Mouse (Mus musculus): ENCODE results near the gene Zpr1.

The Zpr1 gene

DNA sequence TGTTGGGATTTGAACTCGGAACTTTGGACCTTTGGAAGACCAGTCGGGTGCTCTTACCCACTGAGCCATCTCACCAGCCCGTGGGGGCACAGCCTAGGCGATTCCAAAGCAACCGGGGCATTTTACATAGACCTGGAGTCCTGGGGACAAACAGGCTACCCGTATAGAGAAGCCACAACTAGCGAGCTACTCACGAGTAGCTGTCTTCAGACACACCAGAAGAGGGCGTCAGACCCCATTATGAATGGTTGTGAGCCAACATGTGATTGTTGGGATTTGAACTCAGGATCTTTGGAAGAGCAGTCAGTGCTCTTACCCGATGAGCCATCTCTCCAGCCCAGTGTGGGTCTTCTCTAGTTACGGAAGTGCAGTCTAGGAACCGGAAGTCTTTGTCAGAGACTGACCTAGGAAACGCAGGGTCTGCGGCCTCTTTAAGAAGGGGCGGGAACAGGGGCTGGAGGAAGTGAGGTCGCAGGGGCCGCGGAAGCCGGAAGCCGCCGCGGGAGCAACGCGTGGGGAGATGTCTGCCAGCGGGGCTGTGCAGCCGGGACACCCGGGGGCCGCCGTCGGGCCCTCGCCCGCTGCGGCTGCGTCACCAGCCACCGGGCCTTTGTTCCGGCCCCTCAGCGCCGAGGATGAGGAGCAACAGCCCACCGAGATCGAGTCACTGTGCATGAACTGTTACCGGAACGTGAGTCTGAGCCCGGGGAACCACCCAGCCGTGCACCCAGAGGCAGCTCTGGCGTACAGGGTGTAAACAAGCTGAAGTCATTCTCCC, at the start of gene Zpr1:
Zpr1 (plus strand) TSS at position 388 of the 778 bp plus-strand sequence.
- WGBS, result 5% methylated on average over 45 of the region's 45 CpGs

DNA sequence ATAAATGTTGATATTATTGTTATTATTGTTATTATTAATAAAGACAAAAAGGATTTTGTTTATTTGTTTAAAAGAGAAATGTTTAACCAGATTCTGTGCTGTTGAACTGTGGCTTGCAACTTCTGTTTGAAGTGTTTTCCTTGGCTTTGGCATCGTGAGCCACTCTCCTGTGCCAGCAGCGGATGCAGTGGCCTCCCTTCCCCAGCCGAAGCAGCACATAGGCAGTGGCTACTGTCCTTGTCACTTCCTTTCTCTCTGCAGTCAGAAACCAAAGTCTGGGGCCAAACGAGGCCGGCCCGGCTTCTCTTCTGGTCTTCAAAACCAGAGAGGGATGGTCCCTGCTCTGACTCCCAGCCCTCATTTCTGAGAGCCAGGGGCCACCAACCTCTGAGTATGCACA, 49.8 kb upstream of the Zpr1 start:
- whole genome bisulfite sequencing, result 70% methylated on average over 6 of the region's 6 CpGs

DNA sequence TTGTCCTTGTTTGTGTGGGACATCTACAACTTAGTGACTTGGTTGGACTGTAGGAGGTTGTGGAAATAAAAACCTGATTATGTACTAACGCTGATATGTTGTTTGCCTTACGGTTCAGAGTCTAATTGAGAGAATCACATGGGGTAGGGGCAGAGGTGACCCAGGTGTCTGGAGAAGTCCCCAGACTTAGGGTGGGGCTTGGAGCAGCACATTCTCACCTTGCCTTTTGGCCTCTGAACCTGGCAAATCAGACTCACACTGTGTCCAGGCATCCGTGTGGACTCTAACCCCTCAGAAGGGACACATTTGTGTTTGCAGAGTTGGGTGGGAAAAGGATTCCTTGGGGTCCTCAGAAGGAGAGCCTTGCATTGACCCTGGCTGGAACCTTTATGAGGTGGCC, 48.8 kb upstream of the Zpr1 start:
- 86% methylated on average over 3 of the region's 3 CpGs for WGBS

DNA sequence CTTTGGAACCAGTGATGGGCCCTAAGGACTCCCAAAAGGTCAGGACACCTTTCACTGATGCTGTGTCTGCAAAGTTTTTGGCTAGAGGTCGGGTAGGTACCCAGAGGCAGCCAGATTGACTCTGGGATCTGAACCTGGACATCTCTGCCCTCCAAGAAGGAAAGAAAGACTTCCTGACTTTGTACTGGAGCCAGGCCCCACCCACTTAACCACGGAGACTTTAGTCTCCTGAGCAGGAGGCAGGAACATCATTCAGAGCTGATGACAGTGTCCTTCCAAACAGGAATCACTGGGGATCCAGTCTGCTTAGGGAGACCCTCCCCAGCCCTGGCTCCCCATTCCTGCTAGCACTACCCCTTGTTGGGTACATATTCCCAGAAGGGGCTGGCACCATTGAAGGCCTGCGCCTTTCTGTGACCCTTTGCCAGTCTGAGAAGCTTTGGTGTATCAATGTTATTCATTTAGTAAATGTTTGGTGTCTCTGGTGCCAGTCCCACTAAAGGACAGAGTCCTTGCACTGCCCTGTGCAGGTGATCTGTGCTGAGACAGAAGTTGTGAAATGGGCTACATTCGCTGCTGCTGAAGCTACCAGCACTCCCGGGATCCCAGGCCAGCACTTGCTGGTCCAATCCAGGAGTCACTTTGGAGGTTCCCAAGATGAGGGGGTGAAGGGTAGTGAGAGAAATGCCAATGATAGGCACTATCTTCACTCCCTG, 47.8 kb upstream of the Zpr1 start:
- WGBS, result 68% methylated on average over 5 of the region's 5 CpGs

DNA sequence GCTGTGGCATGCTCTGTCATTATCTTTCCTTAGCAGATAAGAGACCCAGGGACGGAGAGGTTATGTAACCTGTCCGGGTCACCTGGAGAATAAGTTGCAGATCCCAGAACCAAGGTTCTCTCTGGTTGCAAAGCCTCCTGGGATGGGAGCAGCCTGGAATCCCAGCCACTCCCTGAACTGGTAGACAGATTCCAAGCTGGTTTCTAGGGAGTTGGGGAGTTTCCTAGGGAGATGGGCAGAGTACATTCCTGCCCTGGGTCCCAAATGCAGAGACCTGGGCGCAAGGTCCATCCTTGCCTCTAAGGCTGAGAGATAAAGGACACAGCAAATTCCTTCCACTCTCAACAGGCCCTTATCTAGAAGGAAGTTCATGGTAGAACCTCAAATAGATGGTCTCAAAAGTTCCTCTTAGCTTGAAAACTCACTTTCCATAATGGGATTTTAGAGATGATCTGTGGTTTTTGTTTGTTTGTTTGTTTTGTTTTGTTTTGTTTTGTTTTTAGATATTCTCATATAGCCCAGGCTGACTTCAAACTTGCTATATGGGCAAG, 45.7 kb upstream of the Zpr1 start:
- WGBS, result 92% methylated on average over 3 of the region's 3 CpGs

- 77% methylated on average over 9 of the region's 9 CpGs for WGBS
Observed at GRCm38 (mm10) chr9:46228491-46228890, 44.4 kb upstream of the Zpr1 start, which contains the start of gene Apoa1. Gene Apoa1 (plus strand): TSS chr9:46228580.

DNA sequence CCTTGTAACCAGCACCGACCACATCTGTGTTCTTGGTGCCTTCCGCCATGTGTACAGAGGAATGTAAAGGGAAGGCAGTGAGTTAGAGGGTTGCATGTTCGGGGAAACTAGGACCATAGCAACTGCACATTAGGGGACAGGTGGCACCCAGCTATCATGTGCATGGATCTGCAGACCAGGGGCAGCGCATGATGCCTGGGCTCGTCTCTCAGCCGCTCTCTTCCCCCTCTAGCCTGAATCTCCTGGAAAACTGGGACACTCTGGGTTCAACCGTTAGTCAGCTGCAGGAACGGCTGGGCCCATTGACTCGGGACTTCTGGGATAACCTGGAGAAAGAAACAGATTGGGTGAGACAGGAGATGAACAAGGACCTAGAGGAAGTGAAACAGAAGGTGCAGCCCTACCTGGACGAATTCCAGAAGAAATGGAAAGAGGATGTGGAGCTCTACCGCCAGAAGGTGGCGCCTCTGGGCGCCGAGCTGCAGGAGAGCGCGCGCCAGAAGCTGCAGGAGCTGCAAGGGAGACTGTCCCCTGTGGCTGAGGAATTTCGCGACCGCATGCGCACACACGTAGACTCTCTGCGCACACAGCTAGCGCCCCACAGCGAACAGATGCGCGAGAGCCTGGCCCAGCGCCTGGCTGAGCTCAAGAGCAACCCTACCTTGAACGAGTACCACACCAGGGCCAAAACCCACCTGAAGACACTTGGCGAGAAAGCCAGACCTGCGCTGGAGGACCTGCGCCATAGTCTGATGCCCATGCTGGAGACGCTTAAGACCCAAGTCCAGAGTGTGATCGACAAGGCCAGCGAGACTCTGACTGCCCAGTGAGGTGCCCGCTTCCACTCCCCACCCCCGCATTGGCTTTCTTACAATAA, 43.1 kb upstream of the Zpr1 start:
- 14% methylated on average over 37 of the region's 37 CpGs for WGBS

- 30% methylated on average over 13 of the region's 13 CpGs for WGBS
Observed at GRCm38 (mm10) chr9:46230450-46230975, 42.4 kb upstream of the Zpr1 start.

- WGBS, result 91% methylated on average over 6 of the region's 6 CpGs
Observed at GRCm38 (mm10) chr9:46235196-46235595, 37.7 kb upstream of the Zpr1 start.

GRCm38 (mm10) chr9:46235596-46235648, 37.4 kb upstream of the Zpr1 start, which contains the start of gene Apoc3:
Gene Apoc3 (minus strand): TSS chr9:46235636.

DNA sequence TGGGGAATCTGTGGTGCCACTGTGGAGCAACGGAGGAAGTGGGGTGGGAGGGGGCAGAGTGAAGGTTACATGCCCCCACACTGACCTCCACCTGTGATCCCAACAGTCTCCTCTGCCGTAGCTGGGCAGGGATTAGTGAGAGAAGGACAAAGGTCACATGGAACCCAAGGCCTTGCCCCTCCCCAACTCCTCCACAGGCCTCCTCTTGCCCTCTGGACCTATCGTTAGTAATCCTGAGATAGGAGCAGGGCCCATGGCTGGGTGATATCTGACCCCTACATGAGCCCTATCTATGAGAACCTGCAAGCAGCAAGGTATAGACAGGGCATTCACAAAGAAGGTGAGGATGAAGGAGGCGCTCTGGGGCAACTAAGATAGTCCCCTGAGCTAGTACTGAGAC, 37.2 kb upstream of the Zpr1 start:
- 86% methylated on average over 4 of the region's 4 CpGs for WGBS

GRCm38 (mm10) chr9:46238850-46239249, 34.0 kb upstream of the Zpr1 start:
- 93% methylated on average over 7 of the region's 7 CpGs for WGBS

DNA sequence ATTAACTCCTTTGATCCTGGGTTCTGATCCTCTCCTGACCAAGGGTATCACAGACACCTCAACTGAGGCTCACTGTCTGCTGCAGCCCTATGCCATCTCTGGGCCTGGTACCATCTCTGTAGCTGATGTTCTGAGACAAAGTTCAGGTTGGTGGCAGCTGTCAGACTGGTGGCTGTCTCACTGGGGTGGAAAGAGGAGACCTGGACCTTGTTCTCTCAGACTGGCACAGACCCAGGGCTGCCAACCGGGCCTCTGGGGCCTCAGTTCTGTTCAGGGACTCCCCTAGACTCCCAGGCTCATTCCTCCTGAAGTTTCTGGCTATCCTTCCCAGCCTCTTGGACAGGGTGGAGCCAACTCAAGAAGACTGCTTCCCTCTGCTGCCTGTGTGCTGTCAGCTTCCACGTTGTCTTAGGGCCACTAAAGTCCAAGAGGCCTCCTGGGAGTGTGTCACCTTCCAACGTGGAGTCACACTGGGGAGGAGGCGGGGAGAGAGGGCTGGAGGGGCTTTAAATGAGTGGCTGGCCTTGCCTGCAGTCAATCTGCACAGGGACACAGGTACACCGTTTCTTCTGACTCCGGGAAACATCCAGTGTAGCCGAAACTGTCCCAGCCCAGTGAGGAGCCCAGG, 32.2 kb upstream of the Zpr1 start, which contains the start of gene Apoa4:
Apoa4 (plus strand) TSS at position 171 of the 628 bp plus-strand sequence.
- 88% methylated on average over 7 of the region's 7 CpGs for WGBS

GRCm38 (mm10) chr9:46241818-46242217, 31.0 kb upstream of the Zpr1 start:
- WGBS, result 78% methylated on average over 2 of the region's 2 CpGs

GRCm38 (mm10) chr9:46243122-46243521, 29.7 kb upstream of the Zpr1 start:
- 67% methylated on average over 4 of the region's 4 CpGs for WGBS

GRCm38 (mm10) chr9:46243584-46243983, 29.3 kb upstream of the Zpr1 start:
- WGBS, result 56% methylated on average over 8 of the region's 8 CpGs

- WGBS, result 18% methylated on average over 11 of the region's 11 CpGs
Observed at GRCm38 (mm10) chr9:46246752-46247324, 26.0 kb upstream of the Zpr1 start.

DNA sequence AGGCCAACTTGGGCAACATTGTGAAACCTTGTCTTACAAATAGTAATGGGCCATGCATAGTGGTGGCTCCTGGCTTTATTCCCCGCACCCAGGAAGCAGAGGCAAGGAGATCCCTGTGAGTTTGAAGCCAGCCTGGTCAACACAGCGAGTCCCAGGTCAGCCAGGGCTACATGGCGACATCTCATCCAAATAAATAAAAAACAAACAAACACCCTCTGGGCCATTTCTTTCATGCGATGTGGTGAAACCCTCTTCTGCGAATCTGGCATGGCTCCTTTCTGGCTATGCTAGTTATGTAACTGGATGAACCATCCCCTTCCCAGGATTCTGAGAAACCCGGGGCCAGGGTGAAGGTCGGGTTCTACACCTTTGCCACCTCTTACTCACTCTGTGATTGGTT, 16.7 kb upstream of the Zpr1 start:
- WGBS, result 91% methylated on average over 7 of the region's 7 CpGs

DNA sequence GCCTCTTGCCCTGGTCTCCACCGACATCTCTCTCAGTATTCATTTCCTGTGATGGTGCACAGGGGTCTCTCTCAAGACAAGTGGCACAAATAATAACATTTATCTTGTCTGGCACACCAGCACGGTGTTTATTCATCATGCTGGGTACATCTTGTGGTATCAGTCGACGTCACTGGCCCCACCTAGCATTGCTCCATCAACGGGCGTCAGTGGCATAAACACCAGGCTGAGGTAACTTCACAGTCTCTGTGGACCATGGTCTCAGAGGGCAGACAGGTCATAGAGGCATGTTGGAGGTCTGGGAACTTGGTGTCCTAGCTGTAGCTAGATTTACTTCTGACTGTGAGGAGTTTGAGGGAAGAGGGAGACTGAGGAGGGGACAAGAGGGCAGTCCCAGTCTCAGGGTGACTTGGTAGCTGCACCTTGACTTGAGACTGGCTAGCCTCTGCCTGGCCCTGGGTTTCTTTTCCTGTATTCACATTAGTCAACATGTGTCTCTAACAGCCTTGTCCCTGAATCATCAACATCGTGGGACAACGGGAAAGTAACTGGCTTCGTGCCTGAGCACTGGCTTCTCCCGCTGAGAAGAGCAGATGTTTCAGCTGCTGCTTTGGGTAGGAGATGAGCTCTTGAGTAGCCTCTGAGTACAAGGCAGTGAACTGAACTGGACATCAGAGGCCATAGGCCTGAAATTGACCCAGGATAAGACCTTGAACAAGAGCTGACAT, 16.0 kb upstream of the Zpr1 start:
- 82% methylated on average over 10 of the region's 10 CpGs for WGBS

- 92% methylated on average over 3 of the region's 3 CpGs for WGBS
Observed at GRCm38 (mm10) chr9:46257546-46257945, 15.3 kb upstream of the Zpr1 start.

- WGBS, result 90% methylated on average over 6 of the region's 6 CpGs
Observed at GRCm38 (mm10) chr9:46259111-46259510, 13.8 kb upstream of the Zpr1 start.

Data from cerebral cortex, adult 2 months (tissue).